Mouse (Mus musculus): ENCODE measurements around the gene Dlg2. TPM values are rescaled to one million over a fixed set of nuclear protein-coding genes. Genes with fewer than 3 reads are reported as not detected.

The Dlg2 gene
- total RNA-seq, 2 experiments from 2014 or later, result 0.36 to 0.72 TPM

- no peak for DNase-seq
- intact Hi-C loops (cut with DNase I), result no loop called here
These were observed 1839.9 kb downstream of the Dlg2 start for GRCm38 (mm10) chr7:92316389-92316788.

GRCm38 (mm10) chr7:92319469-92319868 lies 1843.0 kb downstream of the Dlg2 start:
- intact Hi-C loops (cut with DNase I), result no loop called here
- DNase-seq, result no peak

- no peak for DNase-seq
- intact Hi-C loops (cut with DNase I), result loop anchor here (10.0 kb wide), 1 partner anchor 215 kb away; no protein-coding TSS in a partner anchor
These were observed 1843.7 kb downstream of the Dlg2 start for GRCm38 (mm10) chr7:92320181-92320580.

GRCm38 (mm10) chr7:92321786-92322185 lies 1845.3 kb downstream of the Dlg2 start:
- intact Hi-C loops (cut with DNase I), result loop anchor here (10.0 kb wide), 1 partner anchor 217 kb away; no protein-coding TSS in a partner anchor
- DNase-seq, result no peak

GRCm38 (mm10) chr7:92322342-92323069 lies 1846.0 kb downstream of the Dlg2 start:
- intact Hi-C loops (cut with DNase I), result loop anchor here (10.0 kb wide), 1 partner anchor 218 kb away; no protein-coding TSS in a partner anchor
- DNase-seq, result no peak

GRCm38 (mm10) chr7:92323710-92324109 lies 1847.2 kb downstream of the Dlg2 start:
- DNase-seq, result no peak
- intact Hi-C loops (cut with DNase I), result loop anchor here (10.0 kb wide), 1 partner anchor 219 kb away; no protein-coding TSS in a partner anchor

GRCm38 (mm10) chr7:92327343-92327896 lies 1850.9 kb downstream of the Dlg2 start:
- intact Hi-C loops (cut with DNase I), result loop anchor here (10.0 kb wide), 1 partner anchor 223 kb away; no protein-coding TSS in a partner anchor
- DNase-seq, result no peak

- no peak for DNase-seq
- intact Hi-C loops (cut with DNase I), result no loop called here
These were observed 1856.9 kb downstream of the Dlg2 start for GRCm38 (mm10) chr7:92333220-92333898.

- intact Hi-C loops (cut with DNase I), result no loop called here
- no peak for DNase-seq
These were observed 1880.1 kb downstream of the Dlg2 start for GRCm38 (mm10) chr7:92356542-92356941.

GRCm38 (mm10) chr7:92363386-92363785 lies 1886.9 kb downstream of the Dlg2 start:
- no peak for DNase-seq
- intact Hi-C loops (cut with DNase I), result no loop called here

- intact Hi-C loops (cut with DNase I), result no loop called here
- no peak for DNase-seq
These were observed 1887.3 kb downstream of the Dlg2 start for GRCm38 (mm10) chr7:92363800-92364199.

- intact Hi-C loops (cut with DNase I), result no loop called here
- DNase-seq, result no peak
These were observed 1890.6 kb downstream of the Dlg2 start for GRCm38 (mm10) chr7:92367111-92367510.

- intact Hi-C loops (cut with DNase I), result no loop called here
These were observed 1894.0 kb downstream of the Dlg2 start for GRCm38 (mm10) chr7:92370521-92370920.

GRCm38 (mm10) chr7:92371638-92372037 lies 1895.2 kb downstream of the Dlg2 start:
- intact Hi-C loops (cut with DNase I), result no loop called here
- no peak for DNase-seq

More at GRCm38 (mm10) chr7:92370521-92370920, 1894.0 kb downstream of the Dlg2 start:
- no peak for DNase-seq

GRCm38 (mm10) chr7:92373863-92374357 lies 1897.4 kb downstream of the Dlg2 start:
- intact Hi-C loops (cut with DNase I), result no loop called here
- DNase-seq, result no peak

GRCm38 (mm10) chr7:92383913-92384484 lies 1907.5 kb downstream of the Dlg2 start:
- DNase-seq, result no peak
- intact Hi-C loops (cut with DNase I), result no loop called here

GRCm38 (mm10) chr7:92392052-92392640 lies 1915.7 kb downstream of the Dlg2 start:
- no peak for DNase-seq
- intact Hi-C loops (cut with DNase I), result no loop called here

GRCm38 (mm10) chr7:92396783-92397182 lies 1920.3 kb downstream of the Dlg2 start:
- intact Hi-C loops (cut with DNase I), result no loop called here

GRCm38 (mm10) chr7:92398841-92399240 lies 1922.4 kb downstream of the Dlg2 start:
- intact Hi-C loops (cut with DNase I), result no loop called here
- no peak for DNase-seq

More at GRCm38 (mm10) chr7:92396783-92397182, 1920.3 kb downstream of the Dlg2 start:
- no peak for DNase-seq

GRCm38 (mm10) chr7:92400551-92400950 lies 1924.1 kb downstream of the Dlg2 start:
- intact Hi-C loops (cut with DNase I), result no loop called here
- DNase-seq, result no peak

Data from gastrocnemius, postnatal 36 days (tissue).